Mouse (Mus musculus) MEL (cell line): ENCODE data around the gene Bri3bp. TPM values are rescaled to one million over a fixed set of nuclear protein-coding genes. Genes with fewer than 3 reads are reported as not detected.

Source experiments
- DNase-seq: peaks from one replicate; pipeline ENCODE4 v3.0.0; 2011; ENCODE audit warnings: low read depth, low spot score
- H3K27ac ChIP-seq: 2 replicates; pipeline ENCODE4 v1.5.1; 2012; ENCODE audit warnings: low read depth, mild to moderate bottlenecking, control low read depth, low read length, moderate library complexity; ENCODE audit not compliant: control insufficient read depth
- H3K27me3 ChIP-seq, 2 experiments: fragments of 150-350 bp in 1 of 2; sonication (generic) in 1 of 2; 2 replicates each; pipeline ENCODE4 v1.6.1; 2012; ENCODE audit warnings: low read length in 2 of 2, mild to moderate bottlenecking in 2 of 2, improper control_type of control experiment in 1 of 2, moderate library complexity in 1 of 2; ENCODE audit not compliant: insufficient read depth in 2 of 2, control insufficient read depth in 1 of 2
- H3K36me3 ChIP-seq, 2 experiments: 2 replicates each; pipeline ENCODE4 v1.6.1; 2012 to 2014; ENCODE audit warnings: low read length in 2 of 2, improper control_type of control experiment in 1 of 2, inconsistent platforms in 1 of 2, mild to moderate bottlenecking in 1 of 2; ENCODE audit not compliant: insufficient read depth in 2 of 2, control insufficient read depth in 1 of 2
- H3K4me1 ChIP-seq, 2 experiments: fragments of 150-350 bp in 1 of 2; sonication (generic) in 1 of 2; 2 replicates each; pipeline ENCODE4 v1.6.1; 2012; ENCODE audit warnings: low read length in 2 of 2, improper control_type of control experiment in 1 of 2, mild to moderate bottlenecking in 1 of 2; ENCODE audit not compliant: insufficient read depth in 2 of 2, control insufficient read depth in 1 of 2
- H3K4me3 ChIP-seq, 2 experiments: fragments of 150-350 bp in 1 of 2; sonication (generic) in 1 of 2; 2 replicates each; pipeline ENCODE4 v1.5.1; 2012; ENCODE audit warnings: low read depth in 2 of 2, low read length in 2 of 2, mild to moderate bottlenecking in 2 of 2, moderate library complexity in 2 of 2, control low read depth in 1 of 2, improper control_type of control experiment in 1 of 2; ENCODE audit not compliant: control insufficient read depth in 1 of 2, insufficient read depth in 1 of 2
- H3K79me2 ChIP-seq: 2 replicates; pipeline ENCODE4 v1.6.1; 2012; ENCODE audit warnings: mild to moderate bottlenecking, low read length, moderate library complexity; ENCODE audit not compliant: control insufficient read depth, poor library complexity, insufficient read depth
- H3K9ac ChIP-seq: 2 replicates; pipeline ENCODE4 v1.6.1; 2012; ENCODE audit warnings: low read depth, mild to moderate bottlenecking, control low read depth, low read length, moderate library complexity; ENCODE audit not compliant: control insufficient read depth, poor library complexity, severe bottlenecking
- H3K9me3 ChIP-seq: fragments of 150-350 bp; sonication (generic); replicated peaks from 2 replicates; pipeline ENCODE4 v1.6.1; 2012; ENCODE audit warnings: mild to moderate bottlenecking, low read length, improper control_type of control experiment, moderate library complexity; ENCODE audit not compliant: insufficient read depth
- CHD1 ChIP-seq: IDR thresholded peaks from 2 replicates; pipeline ENCODE4 v1.6.1; 2012; ENCODE audit warnings: low read depth, mild to moderate bottlenecking, inconsistent platforms, low read length, improper control_type of control experiment
- CHD2 ChIP-seq: IDR thresholded peaks from 2 replicates; pipeline ENCODE4 v1.6.1; 2011; ENCODE audit warnings: low read length, improper control_type of control experiment
- E2F4 ChIP-seq: IDR thresholded peaks from 2 replicates; pipeline ENCODE4 v1.6.1; 2011; ENCODE audit warnings: low read depth, low read length, improper control_type of control experiment, borderline replicate concordance
- ELF1 ChIP-seq: IDR thresholded peaks from 2 replicates; pipeline ENCODE4 v1.6.1; 2014; ENCODE audit warnings: low read depth, mild to moderate bottlenecking, inconsistent platforms, low read length, improper control_type of control experiment, moderate library complexity
- EP300 ChIP-seq, 2 experiments: IDR thresholded peaks; 2 replicates each; pipeline ENCODE4 v1.6.1; 2011; ENCODE audit warnings: improper control_type of control experiment in 2 of 2, low read length in 2 of 2, low read depth in 1 of 2, mild to moderate bottlenecking in 1 of 2
- ETS1 ChIP-seq: IDR thresholded peaks from 2 replicates; pipeline ENCODE4 v1.6.1; 2012; ENCODE audit warnings: low read depth, mild to moderate bottlenecking, inconsistent platforms, low read length, improper control_type of control experiment, moderate library complexity
- HCFC1 ChIP-seq: IDR thresholded peaks from 2 replicates; pipeline ENCODE4 v1.6.1; 2012; ENCODE audit warnings: low read depth, mild to moderate bottlenecking, inconsistent platforms, low read length, improper control_type of control experiment, moderate library complexity
- JUND ChIP-seq: IDR thresholded peaks from 2 replicates; pipeline ENCODE4 v1.6.1; 2011; ENCODE audit warnings: low read depth, mild to moderate bottlenecking, improper control_type of control experiment, low read length
- KAT2A ChIP-seq: conservative IDR thresholded peaks from 2 replicates; pipeline ENCODE4 v1.6.1; 2012; ENCODE audit warnings: low read depth, low read length, improper control_type of control experiment, inconsistent platforms
- MXI1 ChIP-seq: IDR thresholded peaks from 2 replicates; pipeline ENCODE4 v1.6.1; 2011; ENCODE audit warnings: mild to moderate bottlenecking, low read depth, low read length, improper control_type of control experiment
- MYC ChIP-seq: IDR thresholded peaks from 2 replicates; pipeline ENCODE4 v1.6.1; 2011; ENCODE audit warnings: low read depth, mild to moderate bottlenecking, low read length, improper control_type of control experiment, moderate library complexity
- POLR2A ChIP-seq, 2 experiments: IDR thresholded peaks; 2 replicates each; pipeline ENCODE4 v1.6.1; 2011 to 2012; ENCODE audit warnings: low read length in 2 of 2, mild to moderate bottlenecking in 2 of 2, control low read depth in 1 of 2, improper control_type of control experiment in 1 of 2, low read depth in 1 of 2, moderate library complexity in 1 of 2; ENCODE audit not compliant: control insufficient read depth in 1 of 2, insufficient read depth in 1 of 2, poor library complexity in 1 of 2
- POLR2AphosphoS5 ChIP-seq: IDR thresholded peaks from 2 replicates; pipeline ENCODE4 v1.6.1; 2012; ENCODE audit warnings: low read depth, borderline replicate concordance, mild to moderate bottlenecking, inconsistent platforms, low read length, moderate library complexity, mixed read lengths
- RCOR1 ChIP-seq: IDR thresholded peaks from 2 replicates; pipeline ENCODE4 v1.6.1; 2012; ENCODE audit warnings: low read depth, mild to moderate bottlenecking, inconsistent platforms, low read length, improper control_type of control experiment
- SIN3A ChIP-seq: IDR thresholded peaks from 2 replicates; pipeline ENCODE4 v1.6.1; 2012; ENCODE audit warnings: low read length, improper control_type of control experiment, inconsistent platforms
- TAL1 ChIP-seq: IDR thresholded peaks from 2 replicates; pipeline ENCODE4 v1.6.1; 2012; ENCODE audit warnings: mild to moderate bottlenecking, inconsistent platforms, low read length, moderate library complexity, mixed read lengths
- TBP ChIP-seq: IDR thresholded peaks from 2 replicates; pipeline ENCODE4 v1.8.0; 2011; ENCODE audit warnings: low read depth, low read length, improper control_type of control experiment
- TCF12 ChIP-seq: IDR thresholded peaks from 2 replicates; pipeline ENCODE4 v1.6.1; 2014; ENCODE audit warnings: low read depth, mild to moderate bottlenecking, inconsistent platforms, low read length, improper control_type of control experiment, moderate library complexity
- UBTF ChIP-seq: IDR thresholded peaks from 2 replicates; pipeline ENCODE4 v1.6.1; 2012; ENCODE audit warnings: low read depth, mild to moderate bottlenecking, inconsistent platforms, low read length, improper control_type of control experiment, moderate library complexity, borderline replicate concordance; ENCODE audit not compliant: insufficient read depth
- USF2 ChIP-seq, 2 experiments: IDR thresholded peaks; 2 replicates each; pipeline ENCODE4 v1.6.1; 2011 to 2012; ENCODE audit warnings: improper control_type of control experiment in 2 of 2, low read length in 2 of 2, borderline replicate concordance in 1 of 2, inconsistent platforms in 1 of 2, low read depth in 1 of 2, mild to moderate bottlenecking in 1 of 2; ENCODE audit not compliant: insufficient read depth in 1 of 2
- ZNF384 ChIP-seq: IDR thresholded peaks from 2 replicates; pipeline ENCODE4 v1.6.1; 2012; ENCODE audit warnings: low read depth, mild to moderate bottlenecking, inconsistent platforms, low read length, improper control_type of control experiment
- polyA plus RNA-seq, 2 experiments: library from polyadenylated mRNA; stranded (reverse) in 1 of 2; unstranded in 1 of 2; fragments of >175 nt in 1 of 2; fragments of >200 nt in 1 of 2; gene quantifications; 2 replicates each; pipeline versions ENCODE4 v1.2.1 to v1.2.4; 2012; ENCODE audit warnings: low replicate concordance in 2 of 2, low read depth in 1 of 2; ENCODE audit not compliant: insufficient read length in 2 of 2, insufficient read depth in 1 of 2, missing spikeins in 1 of 2
- total RNA-seq: library from RNA; depleted of rRNA; stranded (reverse); fragments of 300-350 nt; gene quantifications from 2 replicates; pipeline ENCODE4 v1.2.3, GENCODE M21; 2012

The Bri3bp gene
- total and polyA plus RNA-seq, 3 experiments: 73.7 to 264 (median 87.6) TPM

GRCm38 (mm10) chr5:125444554-125444953, 3.2 kb downstream of the Bri3bp start:
- no peaks in the 10 kb centered on the region for H3K27me3 ChIP-seq
- no peaks in the 10 kb centered on the region for H3K9me3 ChIP-seq
- peaks cover 12 to 34% of the 10 kb centered on the region in 2 experiments for H3K36me3 ChIP-seq
- peak; percentile 82 for DNase-seq
- no peak overlapping the region for H3K4me3 ChIP-seq
- H3K4me1 ChIP-seq: peaks cover 14 to 29% of the 10 kb centered on the region in 2 experiments
- no peak for TF ChIP-seq ZNF384
- no peak for TF ChIP-seq POLR2AphosphoS5
- TF ChIP-seq MYC: peak; percentile 68
- peak; percentile 37; the same call in 1 of the 2 replicates for TF ChIP-seq ELF1
- no peak for TF ChIP-seq KAT2A
- peak; percentile 83 for TF ChIP-seq SIN3A
- 0 out of 2 replicates have a peak, but pooled peaks have one; percentile 23 for TF ChIP-seq TBP
- TF ChIP-seq JUND: peak; percentile 100
- peak; percentile 54; the same call in 1 of the 2 replicates for TF ChIP-seq RCOR1
- no peak for TF ChIP-seq UBTF
- TF ChIP-seq E2F4: no peak
- TF ChIP-seq CHD2: no peak
- peak; percentile 57 for TF ChIP-seq TCF12
- no peak for TF ChIP-seq TAL1
- TF ChIP-seq POLR2A (IDR thresholded peaks at IDR 0.05; ENCODE audit: control insufficient read depth in 1 of 2, insufficient read depth in 1 of 2, low read depth in 1 of 2, low read length in 2 of 2, poor library complexity in 1 of 2): no peak
- peak in 1 of 2 experiments; percentile 80; a peak in 2 of 4 replicates for TF ChIP-seq EP300 (IDR thresholded peaks at IDR 0.05; ENCODE audit: low read depth in 1 of 2, low read length in 2 of 2)
- 0 out of 2 replicates have a peak, but pooled peaks have one; percentile 37 for TF ChIP-seq HCFC1
- no peak for TF ChIP-seq MXI1
- no peak for TF ChIP-seq CHD1
- TF ChIP-seq ETS1: peak; percentile 79; the same call in 1 of the 2 replicates
- H3K79me2 ChIP-seq: peaks cover 76% of the 10 kb centered on the region
- H3K27ac ChIP-seq: peak overlapping the region; percentile 84
- H3K9ac ChIP-seq: peak overlapping the region; percentile 24; the same call in 1 of the 2 replicates

DNA sequence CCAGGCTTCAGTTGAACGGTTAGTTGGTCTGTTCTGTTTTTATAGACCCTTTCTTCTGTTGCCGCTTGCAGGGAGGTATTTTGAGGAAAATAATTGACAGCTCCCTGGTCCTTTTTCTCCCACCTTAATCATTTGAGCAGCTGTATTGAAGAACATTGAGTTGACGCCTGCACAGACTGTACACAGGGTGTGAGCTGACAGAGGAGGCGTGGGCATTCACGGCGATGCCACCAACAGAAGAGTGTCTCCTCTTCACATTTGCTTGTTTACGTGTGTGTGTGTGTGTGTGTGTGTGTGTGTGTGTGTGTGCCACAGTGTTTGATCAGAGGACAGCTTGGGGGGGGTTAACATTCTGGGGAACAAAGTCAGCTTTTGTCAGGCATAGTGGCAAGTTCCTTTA, 5.0 kb downstream of the Bri3bp start:
- Histone ChIP-seq H3K79me2 (peaks cover 91% of the 10 kb centered on the region), H3K9me3 (no peaks in the 10 kb centered on the region), H3K27me3 (no peaks in the 10 kb centered on the region), H3K36me3 (peaks cover 17 to 27% of the 10 kb centered on the region in 2 experiments), H3K4me3 (no peak overlapping the region), H3K27ac (no peak overlapping the region), H3K9ac (no peak overlapping the region), H3K4me1 (peaks cover 9 to 23% of the 10 kb centered on the region in 2 experiments)
- TF ChIP-seq USF2 (IDR thresholded peaks at IDR 0.05; ENCODE audit: borderline replicate concordance in 1 of 2, insufficient read depth in 1 of 2, low read depth in 1 of 2, low read length in 2 of 2) (no peak), MYC (no peak)
- DNase-seq: no peak
